Mouse (Mus musculus): ENCODE results near the gene Ostc. TPM values are rescaled to one million over a fixed set of nuclear protein-coding genes. Genes with fewer than 3 reads are reported as not detected.

Gene Ostc
- polyA plus RNA-seq, 1 experiment from 2014 or later: 205 TPM

GRCm38 (mm10) chr3:130727676-130728075 lies 18.4 kb upstream of the Ostc start:
- H3K27ac ChIP-seq (replicated peaks): no peak overlapping the region
- ATAC-seq (ENCODE audit: low FRiP score): no peak
- no peaks in the 10 kb centered on the region for H3K9me3 ChIP-seq (replicated peaks)
- no peak overlapping the region for H3K4me2 ChIP-seq
- H3K4me1 ChIP-seq: peaks cover 22% of the 10 kb centered on the region
- H3K9ac ChIP-seq (replicated peaks): no peak overlapping the region
- no peaks in the 10 kb centered on the region for H3K27me3 ChIP-seq (replicated peaks)
- no peak overlapping the region for H3K4me3 ChIP-seq (replicated peaks)
- 95% methylated on average over 4 of the region's 4 CpGs for WGBS
- H3K36me3 ChIP-seq: peaks cover 37% of the 10 kb centered on the region

GRCm38 (mm10) chr3:130727036-130727435 lies 17.8 kb upstream of the Ostc start:
- 93% methylated on average over 1 of the region's 1 CpGs for WGBS
- H3K4me1 ChIP-seq: peaks cover 22% of the 10 kb centered on the region
- H3K4me3 ChIP-seq (replicated peaks): no peak overlapping the region
- H3K4me2 ChIP-seq: no peak overlapping the region
- peaks cover 37% of the 10 kb centered on the region for H3K36me3 ChIP-seq
- no peak overlapping the region for H3K9ac ChIP-seq (replicated peaks)
- H3K9me3 ChIP-seq (replicated peaks): no peaks in the 10 kb centered on the region
- no peak overlapping the region for H3K27ac ChIP-seq (replicated peaks)
- ATAC-seq (ENCODE audit: low FRiP score): no peak
- H3K27me3 ChIP-seq (replicated peaks): no peaks in the 10 kb centered on the region

GRCm38 (mm10) chr3:130725718-130726117 lies 16.5 kb upstream of the Ostc start:
- Histone ChIP-seq H3K27me3 (replicated peaks) (no peaks in the 10 kb centered on the region), H3K9me3 (replicated peaks) (no peaks in the 10 kb centered on the region), H3K4me1 (peaks cover 17% of the 10 kb centered on the region), H3K4me3 (replicated peaks) (no peak overlapping the region), H3K36me3 (peaks cover 37% of the 10 kb centered on the region), H3K4me2 (no peak overlapping the region), H3K27ac (replicated peaks) (no peak overlapping the region), H3K9ac (replicated peaks) (no peak overlapping the region)
- no peak for ATAC-seq (ENCODE audit: low FRiP score)
- WGBS: 59% methylated on average over 2 of the region's 2 CpGs

- 72% methylated on average over 11 of the region's 11 CpGs for WGBS
- Histone ChIP-seq H3K36me3 (peaks cover 29% of the 10 kb centered on the region), H3K4me3 (replicated peaks) (no peak overlapping the region), H3K27ac (replicated peaks) (no peak overlapping the region), H3K27me3 (replicated peaks) (no peaks in the 10 kb centered on the region), H3K4me2 (no peak overlapping the region), H3K4me1 (peaks cover under 1% of the 10 kb centered on the region), H3K9me3 (replicated peaks) (no peaks in the 10 kb centered on the region), H3K9ac (replicated peaks) (no peak overlapping the region)
- no peak; the same call in 1 of the 2 replicates for ATAC-seq (ENCODE audit: low FRiP score)
Observed at GRCm38 (mm10) chr3:130722733-130723478, 13.7 kb upstream of the Ostc start.

- ATAC-seq (ENCODE audit: low FRiP score): no peak
- Histone ChIP-seq H3K4me1 (no peaks in the 10 kb centered on the region), H3K9me3 (replicated peaks) (no peaks in the 10 kb centered on the region), H3K4me3 (replicated peaks) (no peak overlapping the region), H3K4me2 (no peak overlapping the region), H3K36me3 (peaks cover 3% of the 10 kb centered on the region; the same call in 1 of the 2 replicates), H3K9ac (replicated peaks) (no peak overlapping the region), H3K27me3 (replicated peaks) (no peaks in the 10 kb centered on the region), H3K27ac (replicated peaks) (no peak overlapping the region)
- 82% methylated on average over 4 of the region's 4 CpGs for WGBS
Observed at GRCm38 (mm10) chr3:130720225-130720624, 11.0 kb upstream of the Ostc start.

- WGBS: 85% methylated on average over 4 of the region's 4 CpGs
- no peak overlapping the region for H3K4me3 ChIP-seq (replicated peaks)
- no peak overlapping the region for H3K27ac ChIP-seq (replicated peaks)
- no peaks in the 10 kb centered on the region for H3K9me3 ChIP-seq (replicated peaks)
- H3K27me3 ChIP-seq (replicated peaks): no peaks in the 10 kb centered on the region
- H3K4me2 ChIP-seq: no peak overlapping the region
- H3K4me1 ChIP-seq: 0 out of 2 replicates have a peak, but pooled peaks cover 2% of the 10 kb centered on the region
- no peak for ATAC-seq (ENCODE audit: low FRiP score)
- H3K9ac ChIP-seq (replicated peaks): no peak overlapping the region
- no peaks in the 10 kb centered on the region for H3K36me3 ChIP-seq
Observed at GRCm38 (mm10) chr3:130718871-130719270, 9.6 kb upstream of the Ostc start.

- Histone ChIP-seq H3K4me2 (no peak overlapping the region), H3K9me3 (replicated peaks) (no peaks in the 10 kb centered on the region), H3K4me3 (replicated peaks) (no peak overlapping the region), H3K27me3 (replicated peaks) (no peaks in the 10 kb centered on the region), H3K4me1 (0 out of 2 replicates have a peak, but pooled peaks cover 2% of the 10 kb centered on the region), H3K36me3 (no peaks in the 10 kb centered on the region), H3K9ac (replicated peaks) (no peak overlapping the region), H3K27ac (replicated peaks) (no peak overlapping the region)
- no peak for ATAC-seq (ENCODE audit: low FRiP score)
- WGBS: 88% methylated on average over 7 of the region's 7 CpGs
Observed at GRCm38 (mm10) chr3:130716555-130716954, 7.3 kb upstream of the Ostc start.

- Histone ChIP-seq H3K4me1 (peaks cover 5% of the 10 kb centered on the region), H3K4me3 (replicated peaks) (peak overlapping the region; percentile 33), H3K9ac (replicated peaks) (peak overlapping the region; percentile 15; the same call in 1 of the 2 replicates), H3K27me3 (replicated peaks) (no peaks in the 10 kb centered on the region), H3K27ac (replicated peaks) (no peak overlapping the region), H3K4me2 (peak overlapping the region; percentile 52), H3K9me3 (replicated peaks) (no peaks in the 10 kb centered on the region), H3K36me3 (no peaks in the 10 kb centered on the region)
- ATAC-seq (ENCODE audit: low FRiP score): no peak
- 20% methylated on average over 22 of the region's 22 CpGs for WGBS
Observed at GRCm38 (mm10) chr3:130714775-130715568, 5.7 kb upstream of the Ostc start.

GRCm38 (mm10) chr3:130712891-130713290 lies 3.6 kb upstream of the Ostc start:
- no peaks in the 10 kb centered on the region for H3K9me3 ChIP-seq (replicated peaks)
- no peaks in the 10 kb centered on the region for H3K27me3 ChIP-seq (replicated peaks)
- H3K27ac ChIP-seq (replicated peaks): no peak overlapping the region
- H3K4me3 ChIP-seq (replicated peaks): no peak overlapping the region
- 62% methylated on average over 6 of the region's 6 CpGs for WGBS
- H3K36me3 ChIP-seq: no peaks in the 10 kb centered on the region
- ATAC-seq (ENCODE audit: low FRiP score): no peak
- H3K9ac ChIP-seq (replicated peaks): no peak overlapping the region
- peaks cover 16% of the 10 kb centered on the region for H3K4me1 ChIP-seq
- no peak overlapping the region for H3K4me2 ChIP-seq

- H3K27me3 ChIP-seq (replicated peaks): no peaks in the 10 kb centered on the region
- H3K4me3 ChIP-seq (replicated peaks): peak overlapping the region; percentile 69; the same call in 1 of the 2 replicates
- 59% methylated on average over 7 of the region's 7 CpGs for WGBS
- ATAC-seq (ENCODE audit: low FRiP score): no peak
- peak overlapping the region; percentile 83 for H3K4me2 ChIP-seq
- H3K9ac ChIP-seq (replicated peaks): 0 out of 2 replicates have a peak overlapping the region, but pooled peaks have one; percentile 7
- H3K9me3 ChIP-seq (replicated peaks): no peaks in the 10 kb centered on the region
- H3K4me1 ChIP-seq: peaks cover 27% of the 10 kb centered on the region
- no peak overlapping the region for H3K27ac ChIP-seq (replicated peaks)
- no peaks in the 10 kb centered on the region for H3K36me3 ChIP-seq
Observed at GRCm38 (mm10) chr3:130710103-130710502, 859 bp upstream of the Ostc start.

GRCm38 (mm10) chr3:130708529-130708928 lies 715 bp downstream of the Ostc start:
- Histone ChIP-seq H3K36me3 (peaks cover 4% of the 10 kb centered on the region), H3K4me1 (peaks cover 24% of the 10 kb centered on the region), H3K27me3 (replicated peaks) (no peaks in the 10 kb centered on the region), H3K27ac (replicated peaks) (peak overlapping the region; percentile 88), H3K4me3 (replicated peaks) (peak overlapping the region; percentile 69), H3K9ac (replicated peaks) (peak overlapping the region; percentile 82), H3K9me3 (replicated peaks) (no peaks in the 10 kb centered on the region), H3K4me2 (peak overlapping the region; percentile 83)
- no peak; the same call in 1 of the 2 replicates for ATAC-seq (ENCODE audit: low FRiP score)
- WGBS: 1% methylated on average over 5 of the region's 5 CpGs

- no peak for ATAC-seq (ENCODE audit: low FRiP score)
- no peaks in the 10 kb centered on the region for H3K27me3 ChIP-seq (replicated peaks)
- no peak overlapping the region for H3K4me3 ChIP-seq (replicated peaks)
- no peak overlapping the region for H3K9ac ChIP-seq (replicated peaks)
- H3K4me2 ChIP-seq: no peak overlapping the region
- no peaks in the 10 kb centered on the region for H3K9me3 ChIP-seq (replicated peaks)
- peaks cover 34% of the 10 kb centered on the region for H3K36me3 ChIP-seq
- no peak overlapping the region for H3K27ac ChIP-seq (replicated peaks)
- peaks cover 5% of the 10 kb centered on the region; the same call in 1 of the 2 replicates for H3K4me1 ChIP-seq
- WGBS: 66% methylated on average over 6 of the region's 6 CpGs
Observed at GRCm38 (mm10) chr3:130702289-130702688, 7.0 kb downstream of the Ostc start.
